9 mouse cellular contexts compared by ENCODE assay signal in the genomic region with DNA sequence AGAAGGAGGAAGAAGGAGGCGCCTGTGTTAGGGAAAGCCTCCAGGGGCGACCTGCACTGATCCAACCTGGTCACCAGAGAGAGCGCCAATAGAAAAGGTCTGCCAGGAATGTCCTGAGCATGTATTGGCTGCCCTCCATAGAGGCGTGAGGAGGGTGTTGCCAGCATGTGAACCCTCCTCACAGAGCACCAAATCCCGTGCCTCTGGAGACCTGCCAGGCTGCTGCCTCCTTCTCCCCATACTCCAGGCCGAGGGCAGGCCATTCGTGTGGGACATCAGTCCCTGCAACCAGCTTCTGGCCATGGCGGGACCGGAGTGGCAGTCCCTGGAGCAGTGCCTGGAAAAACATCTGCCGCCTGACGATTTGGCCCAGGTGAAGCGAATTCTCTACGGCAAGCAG. TPM values are rescaled to one million over a fixed set of nuclear protein-coding genes. Genes with fewer than 3 reads are reported as not detected.
DNase-seq lines count a peak whose midpoint lies in the region; ATAC-seq lines count a peak whose summit lies in the region.
"Had no signal": no experiment of that assay in that cellular context is flagged by ENCODE, and none has a peak within 500 bp of the region (broad histone marks: within the 10 kb centered on the region; RNA-seq: fewer than 3 reads in every experiment).

No protein-coding gene starts in this region.

- H3K27me3 ChIP-seq in heart, embryonic 14.5 days (ENCODE audit: control insufficient read depth, insufficient read depth, low read length) = no peaks in the 10 kb centered on the region
- H3K27me3 ChIP-seq in limb, embryonic 13.5 days = no peaks in the 10 kb centered on the region
- no peaks in the 10 kb centered on the region for H3K27me3 ChIP-seq in stomach, embryonic 16.5 days (ENCODE audit: control insufficient read depth, insufficient read depth, low read length)
- no peaks in the 10 kb centered on the region for H3K27me3 ChIP-seq in forebrain, embryonic 13.5 days

- H3K4me1 ChIP-seq in heart, embryonic 14.5 days (ENCODE audit: control insufficient read depth in 2 of 2, insufficient read depth in 2 of 2, low read length in 2 of 2) = peaks cover 15 to 18% of the 10 kb centered on the region in 2 experiments
- peaks cover 3% of the 10 kb centered on the region; the same call in 1 of the 2 replicates for H3K4me1 ChIP-seq in limb, embryonic 13.5 days
- H3K4me1 ChIP-seq in stomach, embryonic 16.5 days (ENCODE audit: control insufficient read depth, insufficient read depth, low read length) = no peaks in the 10 kb centered on the region
- H3K4me1 ChIP-seq in forebrain, embryonic 13.5 days = peaks cover 8% of the 10 kb centered on the region

- H3K4me3 ChIP-seq in heart, embryonic 14.5 days (ENCODE audit: control insufficient read depth in 1 of 2, insufficient read depth in 1 of 2, low read depth in 1 of 2, low read length in 2 of 2) = no peak overlapping the region
- H3K4me3 ChIP-seq in limb, embryonic 13.5 days = peak overlapping the region; percentile 19; the same call in 1 of the 2 replicates
- no peak overlapping the region for H3K4me3 ChIP-seq in stomach, embryonic 16.5 days (replicated peaks; ENCODE audit: low read length)
- H3K4me3 ChIP-seq in forebrain, embryonic 13.5 days = no peak overlapping the region
- H3K4me3 ChIP-seq: myocyte had no signal

- 33% methylated on average over 13 of the region's 13 CpGs for WGBS in heart, embryonic 14.5 days
- WGBS in limb, embryonic 13.5 days = 41% methylated on average over 13 of the region's 13 CpGs
- WGBS in stomach, embryonic 16.5 days = 42% methylated on average over 13 of the region's 13 CpGs
- WGBS in forebrain, embryonic 13.5 days = 48% methylated on average over 13 of the region's 13 CpGs

- 0 out of 2 replicates have a peak overlapping the region, but pooled peaks have one; percentile 16 for H3K9ac ChIP-seq in heart, embryonic 14.5 days (ENCODE audit: low read length)
- no peak overlapping the region for H3K9ac ChIP-seq in limb, embryonic 13.5 days
- no peak overlapping the region for H3K9ac ChIP-seq in stomach, embryonic 16.5 days (ENCODE audit: low read length)
- no peak overlapping the region for H3K9ac ChIP-seq in forebrain, embryonic 13.5 days

- DNase-seq in adrenal gland, adult (ENCODE audit: inconsistent age in 2 of 2, low spot score in 1 of 2) = peak; percentile 11 to 30
- DNase-seq in adrenal gland, adult 18-20 months (ENCODE audit: low spot score in 2 of 2) = no peak
- DNase-seq in cerebellum, adult 18-20 months = peak; percentile 50 to 60
- no peak for DNase-seq in layer of hippocampus, postnatal 25 days (ENCODE audit: extremely low spot score in 1 of 2, low spot score in 1 of 2)

- H3K36me3 ChIP-seq in heart, embryonic 14.5 days (ENCODE audit: control insufficient read depth, insufficient read depth, low read length) = no peaks in the 10 kb centered on the region
- H3K36me3 ChIP-seq in limb, embryonic 13.5 days = no peaks in the 10 kb centered on the region
- H3K36me3 ChIP-seq in stomach, embryonic 16.5 days (ENCODE audit: control insufficient read depth, insufficient read depth, low read length) = no peaks in the 10 kb centered on the region
- H3K36me3 ChIP-seq in forebrain, embryonic 13.5 days (ENCODE audit: poor library complexity, severe bottlenecking) = no peaks in the 10 kb centered on the region

- H3K4me2 ChIP-seq in heart, embryonic 14.5 days (ENCODE audit: low read length) = peak overlapping the region; percentile 32
- peak overlapping the region; percentile 48 for H3K4me2 ChIP-seq in limb, embryonic 13.5 days (replicated peaks)
- H3K4me2 ChIP-seq in stomach, embryonic 16.5 days (ENCODE audit: low read depth, low read length) = no peak overlapping the region
- H3K4me2 ChIP-seq in forebrain, embryonic 13.5 days = no peak overlapping the region

- ATAC-seq in heart, embryonic 14.5 days (ENCODE audit: insufficient number of reproducible peaks, insufficient read depth, low FRiP score, low read depth) = peak; percentile 69; the same call in 1 of the 2 replicates
- ATAC-seq in limb, embryonic 13.5 days (ENCODE audit: low FRiP score, low read depth) = peak; percentile 36; the same call in 1 of the 2 replicates
- ATAC-seq in stomach, embryonic 16.5 days (ENCODE audit: insufficient read depth, low FRiP score) = peak; percentile 44; the same call in 1 of the 2 replicates
- no peak for ATAC-seq in forebrain, embryonic 13.5 days

- no peak overlapping the region for H3K27ac ChIP-seq in heart, embryonic 14.5 days (replicated peaks in 1 of 2; ENCODE audit: control insufficient read depth in 1 of 2, insufficient read depth in 1 of 2, low read depth in 2 of 2, low read length in 2 of 2)
- H3K27ac ChIP-seq in limb, embryonic 13.5 days = no peak overlapping the region
- H3K27ac ChIP-seq in stomach, embryonic 16.5 days (ENCODE audit: low read length) = no peak overlapping the region
- H3K27ac ChIP-seq in forebrain, embryonic 13.5 days = no peak overlapping the region

- H3K9me3 ChIP-seq in heart, embryonic 14.5 days (ENCODE audit: control insufficient read depth, low read length) = no peaks in the 10 kb centered on the region
- no peaks in the 10 kb centered on the region for H3K9me3 ChIP-seq in limb, embryonic 13.5 days
- no peaks in the 10 kb centered on the region for H3K9me3 ChIP-seq in stomach, embryonic 16.5 days (replicated peaks; ENCODE audit: control insufficient read depth, low read length)
- no peaks in the 10 kb centered on the region for H3K9me3 ChIP-seq in forebrain, embryonic 13.5 days (replicated peaks)

RNA-seq across cellular contexts. Expression of a gene that starts 5.8 kb away (rescaled TPM):
- total RNA-seq in adrenal gland, adult 18-20 months (2021) = 1 to 10 TPM; 1.1 to 1.5 TPM
- 0.65 and 0.75 TPM in 2 replicates for polyA plus RNA-seq in heart, embryonic 14.5 days (2014; fragmentation: Nextera tagmentation; extraction: Ambion mirVana)
- polyA plus RNA-seq in limb, embryonic 13.5 days (2015; fragmentation: Nextera tagmentation; extraction: Ambion mirVana) = 0.57 and 0.67 TPM in 2 replicates
- polyA plus RNA-seq in stomach, embryonic 16.5 days (2015; fragmentation: Nextera tagmentation; extraction: Ambion mirVana) = 4.3 and 5.8 TPM in 2 replicates
- not detected in 2 replicates for polyA plus RNA-seq in forebrain, embryonic 13.5 days (2015; fragmentation: Nextera tagmentation; extraction: Ambion mirVana)
- under 1 TPM; 0.10 to 0.54 TPM for total RNA-seq in layer of hippocampus, postnatal 25 days (2021)

Comparison
In these comparisons a context has a peak if more than half of its experiments do, and no peak if none do; other contexts are left out.
1. DNase-seq: peak in adrenal gland, adult (2 of 2) and cerebellum, adult 18-20 months (2 of 2); none in adrenal gland, adult 18-20 months (0 of 2) and layer of hippocampus, postnatal 25 days (0 of 2).
2. H3K4me2 ChIP-seq: peak in heart, embryonic 14.5 days (single experiment) and limb, embryonic 13.5 days (single experiment); none in stomach, embryonic 16.5 days (single experiment) and forebrain, embryonic 13.5 days (single experiment).